ENCODE assay signal across 20 mouse cellular contexts in the genomic region with DNA sequence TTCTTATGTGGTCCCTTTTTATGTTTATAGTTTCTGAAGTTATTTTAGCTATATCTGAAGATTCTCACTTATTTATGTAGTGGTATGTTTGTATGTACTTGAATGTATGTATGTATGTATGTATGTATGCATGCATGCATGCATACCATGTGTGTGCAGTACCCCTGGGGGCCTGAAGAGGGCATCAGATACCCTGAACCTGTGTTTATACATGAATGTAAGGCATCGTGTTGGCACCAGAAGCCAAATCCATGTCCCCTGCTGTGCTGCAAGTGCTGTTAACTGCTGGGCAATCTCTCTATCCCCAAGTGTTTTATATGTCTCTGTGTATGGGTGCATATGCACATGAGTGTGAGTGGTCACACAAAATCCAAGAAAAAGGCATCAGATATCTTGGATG. TPM values are rescaled to one million over a fixed set of nuclear protein-coding genes. Genes with fewer than 3 reads are reported as not detected.
DNase-seq lines count a peak whose midpoint lies in the region; ATAC-seq and TF ChIP-seq lines count a peak whose summit lies in the region.
"Had no signal": no experiment of that assay in that cellular context is flagged by ENCODE, and none has a peak within 500 bp of the region (broad histone marks: within the 10 kb centered on the region; RNA-seq: fewer than 3 reads in every experiment).

No protein-coding gene starts in this region.

- POLR2A ChIA-PET in Patski (lab: Charles Lee), result no interaction called here

- WGBS in heart, embryonic 11.5 days (ENCODE audit: insufficient replicate concordance), result 87% methylated on average over 1 of the region's 1 CpGs
- 88% methylated on average over 1 of the region's 1 CpGs for WGBS in lung, postnatal 0 days

- TF ChIP-seq EP300 in lung, postnatal 0 days (IDR thresholded peaks at IDR 0.05), result no peak

- no peaks in the 10 kb centered on the region for H3K27me3 ChIP-seq in heart, embryonic 11.5 days (ENCODE audit: control insufficient read depth, insufficient read depth, low read length)
- H3K27me3 ChIP-seq in lung, postnatal 0 days (replicated peaks; ENCODE audit: insufficient read depth, low read length), result no peaks in the 10 kb centered on the region
- no peaks in the 10 kb centered on the region for H3K27me3 ChIP-seq in Patski
- H3K27me3 ChIP-seq: forebrain, embryonic 15.5 days; hindbrain, embryonic 13.5 days; limb, embryonic 13.5 days had no signal

- in situ Hi-C loops in Patski (cut with MboI; ENCODE audit: low pct_unique_long_range_greater_than_20kb), result no loop called here

- H3K36me3 ChIP-seq in heart, embryonic 11.5 days (ENCODE audit: control insufficient read depth, insufficient read depth, low read length), result no peaks in the 10 kb centered on the region
- no peaks in the 10 kb centered on the region for H3K36me3 ChIP-seq in lung, postnatal 0 days (ENCODE audit: insufficient read depth, low read length)
- H3K36me3 ChIP-seq: forebrain, embryonic 15.5 days; G1E; hindbrain, embryonic 13.5 days; limb, embryonic 13.5 days had no signal

- peak; percentile 53 for DNase-seq in heart, adult 11 months
- no peak for DNase-seq in lung, postnatal 0 days (ENCODE audit: low spot score)
- no peak for DNase-seq in lung, postnatal 4 days
- no peak for DNase-seq in Patski (ENCODE audit: low read depth, low spot score)
- DNase-seq in right cerebral cortex, adult 2 months (ENCODE audit: low spot score in 2 of 2), result no peak
- DNase-seq in frontal cortex, postnatal 14 days (ENCODE audit: low spot score in 2 of 2), result no peak
- DNase-seq: adrenal gland, adult 2 months; embryo, embryonic 11 days; gastrocnemius, postnatal 25 days; heart, postnatal 14 days; kidney, adult 8-10 months; kidney, postnatal 36 days; lung, postnatal 36 days had no signal

- CTCF ChIA-PET in Patski (lab: Charles Lee), result no interaction called here

- no peaks in the 10 kb centered on the region for H3K9me3 ChIP-seq in heart, embryonic 11.5 days (replicated peaks; ENCODE audit: control insufficient read depth, low read length)
- no peaks in the 10 kb centered on the region for H3K9me3 ChIP-seq in lung, postnatal 0 days (ENCODE audit: low read length)
- H3K9me3 ChIP-seq: heart, embryonic 10.5 days; hindbrain, embryonic 13.5 days; limb, embryonic 13.5 days had no signal

- no peak overlapping the region for H3K4me3 ChIP-seq in heart, embryonic 11.5 days (ENCODE audit: low read depth, low read length)
- no peak overlapping the region for H3K4me3 ChIP-seq in lung, postnatal 0 days (ENCODE audit: low read depth, low read length)
- H3K4me3 ChIP-seq: forebrain, embryonic 15.5 days; heart, embryonic 10.5 days; hindbrain, embryonic 13.5 days; limb, embryonic 13.5 days had no signal

- 0 out of 2 replicates have a peak, but pooled peaks have one; percentile 13 for TF ChIP-seq CTCF in lung, postnatal 0 days (IDR thresholded peaks at IDR 0.05)
- TF ChIP-seq CTCF in Patski (IDR thresholded peaks at IDR 0.05), result peak; percentile 12

- H3K9ac ChIP-seq in heart, embryonic 11.5 days (ENCODE audit: low read depth, low read length), result no peak overlapping the region
- no peak overlapping the region for H3K9ac ChIP-seq in lung, postnatal 0 days (replicated peaks; ENCODE audit: low read depth)
- H3K9ac ChIP-seq: forebrain, embryonic 15.5 days; hindbrain, embryonic 13.5 days; limb, embryonic 13.5 days had no signal

- H3K4me2 ChIP-seq in heart, embryonic 11.5 days, result no peak overlapping the region
- H3K4me2 ChIP-seq in lung, postnatal 0 days (replicated peaks; ENCODE audit: low read depth, low read length), result no peak overlapping the region
- H3K4me2 ChIP-seq: forebrain, embryonic 15.5 days; hindbrain, embryonic 13.5 days; limb, embryonic 13.5 days; midbrain, embryonic 11.5 days had no signal

- ATAC-seq in heart, embryonic 11.5 days (replicated peaks; ENCODE audit: insufficient number of reproducible peaks, low FRiP score, low TSS enrichment), result no peak
- ATAC-seq in lung, postnatal 0 days, result no peak
- no peak for ATAC-seq in Patski
- ATAC-seq: forebrain, embryonic 15.5 days had no signal

- H3K4me1 ChIP-seq in heart, embryonic 11.5 days (ENCODE audit: control insufficient read depth, insufficient read depth, low read length), result no peaks in the 10 kb centered on the region
- H3K4me1 ChIP-seq in lung, postnatal 0 days (ENCODE audit: insufficient read depth, low read depth, low read length), result no peaks in the 10 kb centered on the region
- H3K4me1 ChIP-seq: forebrain, embryonic 15.5 days; heart, embryonic 10.5 days; hindbrain, embryonic 13.5 days; limb, embryonic 13.5 days had no signal

- H3K27ac ChIP-seq in heart, embryonic 11.5 days (ENCODE audit: low read depth, low read length), result no peak overlapping the region
- H3K27ac ChIP-seq in lung, postnatal 0 days (ENCODE audit: low read length), result no peak overlapping the region
- H3K27ac ChIP-seq: forebrain, embryonic 15.5 days; heart, embryonic 10.5 days; hindbrain, embryonic 13.5 days; limb, embryonic 13.5 days had no signal

RNA-seq across cellular contexts. Expression of gene Cntln, which starts 34.3 kb away (rescaled TPM):
- polyA plus RNA-seq in heart, embryonic 11.5 days (2014; fragmentation: Nextera tagmentation; extraction: Ambion mirVana), result 7.0 TPM in 2 replicates
- polyA plus RNA-seq in lung, postnatal 0 days (2015; fragmentation: Nextera tagmentation; extraction: Ambion mirVana), result 5.8 and 7.2 TPM in 2 replicates
- 7.9 TPM for polyA plus RNA-seq in Patski (2021)
- polyA plus RNA-seq: G1E had no signal
